Mouse (Mus musculus) testis, postnatal 10 days (tissue): ENCODE measurements at regions not wholly inside any gene's neighbourhood (a gene's known extent, or its start where the extent isn't known, plus 50 kb on each side); places are given as distances from the start of the nearest gene placed in this dataset.
A peak's percentile ranks its signal among the peaks of the same experiment; 100 is the strongest.
"Not testable (repeated sequence)": the region's sequence is repeated elsewhere in the genome, so short reads cannot be mapped to it uniquely, and the experiment has no call there.

Source experiments
- DNase-seq: peaks from one replicate; pipeline ENCODE4 v3.0.0; 2021; ENCODE audit warnings: low spot score

GRCm38 (mm10) chr13:61805300-61805699, 235.4 kb upstream of the Cts3 start:
- not testable (repeated sequence) for DNase-seq

- peak; percentile 38 for DNase-seq
Measured at GRCm38 (mm10) chr13:61804168-61804874, 234.4 kb upstream of the Cts3 start.

- DNase-seq, result peak; percentile 31
Measured at GRCm38 (mm10) chr13:61803763-61804162, 233.8 kb upstream of the Cts3 start.

GRCm38 (mm10) chr13:61763457-61763856, 193.5 kb upstream of the Cts3 start:
- not testable (repeated sequence) for DNase-seq
